Mouse (Mus musculus) G1E (cell line): ENCODE measurements around the gene Tbc1d30.

Source experiments
- CTCF ChIP-seq: IDR thresholded peaks from 2 replicates; pipeline ENCODE4 v1.5.1; 2012; ENCODE audit warnings: low read depth, low read length, inconsistent platforms, mixed read lengths
- POLR2AphosphoS5 ChIP-seq: IDR thresholded peaks from 2 replicates; pipeline ENCODE4 v1.6.1; 2012; ENCODE audit warnings: low read depth, low read length, inconsistent platforms; ENCODE audit not compliant: insufficient replicate concordance

DNA sequence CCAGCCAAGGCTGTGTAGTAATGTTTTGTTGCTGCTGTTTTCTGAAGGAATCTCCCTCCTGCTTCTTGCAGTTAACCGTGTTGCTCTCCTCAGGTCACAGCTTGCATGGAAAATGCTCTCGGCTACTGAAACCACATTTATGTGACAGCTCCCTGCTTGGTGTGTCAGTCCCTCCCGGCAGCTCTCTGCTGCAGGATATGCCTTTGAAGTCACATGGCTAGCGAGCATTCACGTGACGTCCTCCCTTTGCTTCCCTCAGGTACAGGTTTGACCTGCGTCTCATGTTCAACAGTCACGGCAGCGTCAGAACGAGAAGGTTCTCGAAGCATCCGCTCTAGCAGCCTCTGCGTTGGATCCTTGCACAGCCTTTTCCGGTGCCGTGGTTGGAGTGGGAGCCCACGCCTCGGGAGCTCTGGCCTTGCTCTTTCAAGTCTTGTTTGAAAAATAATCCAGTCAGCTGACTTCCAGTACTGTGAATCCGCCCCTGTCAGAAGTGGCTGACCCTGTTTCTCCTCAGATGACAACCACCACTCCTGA is 43.8 kb upstream of the Tbc1d30 start:
- no peak for TF ChIP-seq CTCF
- no peak for TF ChIP-seq POLR2AphosphoS5
